Mouse (Mus musculus) intestine, embryonic 14.5 days (tissue): Measurements from ENCODE around the gene Aggf1. TPM values are rescaled to one million over a fixed set of nuclear protein-coding genes. Genes with fewer than 3 reads are reported as not detected.
"Not testable (repeated sequence)": the region's sequence is repeated elsewhere in the genome, so short reads cannot be mapped to it uniquely, and the experiment has no call there.

Source experiments
- ATAC-seq: fragments of 200-750 bp; cut with Nextera tagmentation; replicated peaks from 2 replicates; pipeline ENCODE4 v1.8.0; 2017; ENCODE audit warnings: low read depth, moderate number of reproducible peaks, moderate TSS enrichment, moderate library complexity; ENCODE audit not compliant: low FRiP score, low TSS enrichment
- DNase-seq: peaks from one replicate; pipeline ENCODE4 v3.0.0-alpha.2; 2018; ENCODE audit warnings: low spot score
- H3K27ac ChIP-seq: fragments of 300-500 bp; sonication (generic); 2 replicates; pipeline ENCODE4 v1.5.1; 2014; ENCODE audit warnings: low read depth, mild to moderate bottlenecking, control low read depth
- H3K27me3 ChIP-seq: fragments of 300-500 bp; sonication (generic); replicated peaks from 2 replicates; pipeline ENCODE4 v1.6.1; 2014; ENCODE audit warnings: low read length, control low read depth; ENCODE audit not compliant: control insufficient read depth, insufficient read depth
- H3K36me3 ChIP-seq: fragments of 300-500 bp; sonication (generic); 2 replicates; pipeline ENCODE4 v1.6.1; 2014; ENCODE audit warnings: low read length, control low read depth; ENCODE audit not compliant: control insufficient read depth, insufficient read depth
- H3K4me1 ChIP-seq: fragments of 300-500 bp; sonication (generic); replicated peaks from 2 replicates; pipeline ENCODE4 v1.6.1; 2014; ENCODE audit warnings: low read length, control low read depth, mixed read lengths; ENCODE audit not compliant: control insufficient read depth, insufficient read depth
- H3K4me2 ChIP-seq: fragments of 300-500 bp; sonication (generic); 2 replicates; pipeline ENCODE4 v1.6.1; 2014; ENCODE audit warnings: low read length
- H3K4me3 ChIP-seq: fragments of 300-500 bp; sonication (generic); 2 replicates; pipeline ENCODE4 v1.5.1; 2014; ENCODE audit warnings: low read depth, low read length, control low read depth, mixed read lengths
- H3K9ac ChIP-seq: fragments of 300-500 bp; sonication (generic); 2 replicates; pipeline ENCODE4 v1.6.1; 2014; ENCODE audit warnings: mild to moderate bottlenecking, low read length
- H3K9me3 ChIP-seq: fragments of 300-500 bp; sonication (generic); 2 replicates; pipeline ENCODE4 v1.6.1; 2016; ENCODE audit warnings: low read length, control low read depth; ENCODE audit not compliant: control insufficient read depth
- WGBS: fragments of 180-500 bp; shearing (Covaris S2); extraction: QIAGEN DNeasy Blood & Tissue Kit; methylation state at CpG from one replicate; pipeline ENCODE4 v1.1.7; 2014; 5-methylcytosine and 5-hydroxymethylcytosine counted together
- polyA plus RNA-seq: library from polyadenylated mRNA; unstranded; fragments of >200 nt; fragmentation: Nextera tagmentation; extraction: Ambion mirVana; gene quantifications from 2 replicates; pipeline ENCODE4 v1.2.1, GENCODE M21; 2014

The Aggf1 gene
- polyA plus RNA-seq, 1 experiment from 2014 or later, result 32.1 TPM

DNA sequence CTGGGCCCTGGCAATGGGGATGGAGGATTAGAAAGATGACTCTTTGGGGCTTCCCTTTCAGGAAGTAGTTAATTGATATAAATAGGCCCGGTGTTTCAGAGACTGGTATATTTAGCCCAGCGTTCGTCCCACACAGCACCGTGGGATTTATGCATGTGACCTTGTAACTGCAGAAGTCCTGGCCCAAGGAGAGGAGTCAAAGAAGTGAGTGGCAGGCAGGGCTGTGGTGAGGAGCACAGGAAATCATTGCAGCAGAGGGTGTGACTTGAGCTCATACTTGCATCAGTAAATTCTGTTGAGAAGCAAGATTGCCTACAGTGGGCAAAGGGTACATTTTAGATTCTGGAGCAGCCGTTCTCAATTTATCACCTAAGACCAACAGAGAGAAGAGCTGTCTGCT is 7.3 kb upstream of the Aggf1 start:
- Histone ChIP-seq H3K27me3 (no peaks in the 10 kb centered on the region), H3K9me3 (no peaks in the 10 kb centered on the region), H3K27ac (no peak overlapping the region), H3K4me3 (no peak overlapping the region), H3K36me3 (no peaks in the 10 kb centered on the region), H3K4me1 (no peaks in the 10 kb centered on the region), H3K4me2 (no peak overlapping the region), H3K9ac (no peak overlapping the region)
- ATAC-seq, result no peak
- 66% methylated on average over 5 of the region's 5 CpGs for WGBS
- no peak for DNase-seq

DNA sequence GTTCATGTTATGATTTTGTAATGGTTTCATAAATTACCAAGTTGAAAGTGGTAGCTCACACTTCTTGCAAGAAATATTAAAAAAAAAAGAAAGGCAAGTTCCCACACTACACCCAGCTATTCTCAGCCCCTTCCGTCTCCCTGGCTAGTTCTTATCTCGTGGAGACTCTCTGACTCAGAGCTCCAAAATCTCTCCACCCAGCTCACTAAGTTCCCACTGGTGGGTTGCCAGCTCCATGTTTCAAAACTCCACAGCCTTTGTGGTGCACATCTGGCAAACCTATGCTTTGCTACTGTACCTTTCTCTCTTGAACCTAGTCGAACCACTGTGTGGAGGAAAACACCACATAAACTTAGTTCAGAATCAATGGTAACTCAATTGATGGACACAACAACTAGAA is 3.5 kb upstream of the Aggf1 start:
- no peaks in the 10 kb centered on the region for H3K36me3 ChIP-seq
- peaks cover 6% of the 10 kb centered on the region for H3K4me1 ChIP-seq
- DNase-seq, result peak; percentile 21
- no peak for ATAC-seq
- WGBS, result 79% methylated on average over 3 of the region's 3 CpGs
- H3K9me3 ChIP-seq, result no peaks in the 10 kb centered on the region
- H3K27me3 ChIP-seq, result no peaks in the 10 kb centered on the region
- H3K4me2 ChIP-seq, result no peak overlapping the region
- H3K9ac ChIP-seq, result no peak overlapping the region
- no peak overlapping the region for H3K4me3 ChIP-seq
- H3K27ac ChIP-seq, result no peak overlapping the region

DNA sequence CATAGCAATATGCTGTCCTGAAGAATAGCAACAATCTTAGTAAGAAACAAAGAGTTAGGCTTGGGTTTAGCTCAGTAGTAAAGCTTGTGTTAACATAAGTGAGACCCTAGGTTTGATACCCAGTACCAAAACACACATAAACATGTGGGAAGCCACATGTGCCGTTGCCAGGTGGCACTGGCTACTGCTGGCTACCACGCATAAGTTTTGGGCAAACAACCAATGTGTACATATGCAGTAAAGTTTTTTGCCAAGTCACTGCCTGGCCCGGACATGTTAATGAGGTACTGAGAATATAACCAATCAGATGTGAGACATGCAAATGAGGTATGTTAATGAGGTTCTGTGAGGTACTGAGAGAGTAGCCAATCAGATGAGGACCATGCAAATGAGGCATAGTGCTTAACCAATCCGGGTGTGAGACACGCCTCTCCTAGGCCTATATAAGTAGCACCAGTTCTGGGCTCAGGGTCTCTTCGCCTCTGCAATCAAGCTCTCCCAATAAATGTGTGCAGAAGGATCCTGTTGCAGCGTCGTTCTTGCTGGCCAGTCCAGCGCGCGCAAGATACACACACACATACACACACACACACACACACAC is 1.6 kb upstream of the Aggf1 start:
- WGBS, result 96% methylated on average over 11 of the region's 11 CpGs
- H3K4me2 ChIP-seq, H3K4me3 ChIP-seq, H3K27ac ChIP-seq, H3K9ac ChIP-seq, DNase-seq, H3K9me3 ChIP-seq, H3K27me3 ChIP-seq, H3K36me3 ChIP-seq, ATAC-seq: not testable (repeated sequence)
- peaks cover 11% of the 10 kb centered on the region for H3K4me1 ChIP-seq

DNA sequence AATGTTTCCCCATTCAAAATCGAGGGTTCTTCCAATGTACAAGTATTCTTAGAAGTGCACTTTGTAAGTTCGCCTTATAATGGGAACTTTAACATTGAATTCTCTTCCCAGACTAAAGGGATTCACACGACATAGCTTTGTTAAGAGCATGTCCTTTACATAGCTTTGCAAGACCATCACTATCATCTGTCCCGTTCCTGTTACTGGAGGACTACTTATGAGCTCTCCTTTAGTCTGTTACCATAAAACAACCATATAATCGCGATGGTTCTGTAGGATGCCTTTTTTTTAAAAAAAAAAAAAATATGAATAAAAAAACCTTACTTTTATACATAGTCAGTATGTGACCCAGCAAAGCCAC is 382 bp upstream of the Aggf1 start:
- H3K27ac ChIP-seq, result peak overlapping the region; percentile 74
- peak overlapping the region; percentile 93 for H3K9ac ChIP-seq
- peak overlapping the region; percentile 98 for H3K4me3 ChIP-seq
- no peaks in the 10 kb centered on the region for H3K9me3 ChIP-seq
- 28% methylated on average over 6 of the region's 6 CpGs for WGBS
- H3K36me3 ChIP-seq, result peaks cover 9% of the 10 kb centered on the region
- H3K4me1 ChIP-seq, result peaks cover 11% of the 10 kb centered on the region
- DNase-seq (no peak), ATAC-seq (peak; percentile 34; the same call in 1 of the 2 replicates)
- H3K4me2 ChIP-seq, result peak overlapping the region; percentile 88
- no peaks in the 10 kb centered on the region for H3K27me3 ChIP-seq

DNA sequence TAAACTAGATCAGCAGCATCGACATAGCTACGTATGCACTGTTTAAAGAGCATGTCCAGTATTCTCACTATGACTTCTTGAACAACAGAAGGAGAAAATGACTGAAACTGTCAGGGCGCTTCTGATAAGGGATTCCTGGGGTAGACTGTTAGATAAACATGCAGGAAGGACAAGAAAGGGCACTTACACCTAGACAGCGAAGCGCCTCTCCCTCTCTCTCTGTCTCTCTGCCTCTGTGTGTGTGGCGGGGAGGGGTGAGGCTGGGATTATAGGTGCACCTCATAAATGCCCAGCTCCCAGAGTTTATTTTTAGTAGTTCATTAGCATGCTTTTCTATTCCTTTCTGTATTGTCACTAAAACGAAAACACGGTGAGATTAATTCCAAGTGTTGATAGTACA is 8.8 kb downstream of the Aggf1 start:
- WGBS, result 85% methylated on average over 8 of the region's 8 CpGs
- Histone ChIP-seq H3K9me3 (no peaks in the 10 kb centered on the region), H3K4me2 (no peak overlapping the region), H3K27me3 (no peaks in the 10 kb centered on the region), H3K9ac (no peak overlapping the region), H3K36me3 (peaks cover 88% of the 10 kb centered on the region), H3K4me3 (no peak overlapping the region), H3K27ac (no peak overlapping the region), H3K4me1 (no peaks in the 10 kb centered on the region)
- DNase-seq, result no peak
- no peak for ATAC-seq

DNA sequence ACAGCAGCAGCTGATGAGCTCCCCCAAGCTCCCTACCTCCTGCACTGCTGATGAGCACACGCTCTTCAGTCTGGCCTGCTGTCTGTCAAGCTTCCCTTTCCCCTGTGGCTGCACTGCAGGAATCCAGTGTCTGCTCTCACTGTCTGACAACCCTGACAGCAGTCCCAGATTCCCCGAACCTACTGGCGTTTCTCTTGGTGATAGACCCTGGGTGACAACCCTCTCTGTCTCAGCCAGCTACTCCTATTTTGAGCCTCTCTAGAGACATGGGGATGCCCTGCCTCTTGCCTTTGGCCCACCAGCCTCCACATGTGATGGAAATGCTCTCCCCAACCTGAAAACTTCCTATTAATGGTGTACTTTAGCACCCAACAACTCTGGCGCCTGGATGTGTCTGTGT is 11.7 kb downstream of the Aggf1 start:
- Histone ChIP-seq H3K4me3 (no peak overlapping the region), H3K9ac (no peak overlapping the region), H3K36me3 (peaks cover 86% of the 10 kb centered on the region), H3K27ac (no peak overlapping the region), H3K9me3 (no peaks in the 10 kb centered on the region), H3K4me2 (no peak overlapping the region), H3K4me1 (no peaks in the 10 kb centered on the region), H3K27me3 (no peaks in the 10 kb centered on the region)
- DNase-seq (no peak), ATAC-seq (no peak)
- 87% methylated on average over 4 of the region's 4 CpGs for WGBS

DNA sequence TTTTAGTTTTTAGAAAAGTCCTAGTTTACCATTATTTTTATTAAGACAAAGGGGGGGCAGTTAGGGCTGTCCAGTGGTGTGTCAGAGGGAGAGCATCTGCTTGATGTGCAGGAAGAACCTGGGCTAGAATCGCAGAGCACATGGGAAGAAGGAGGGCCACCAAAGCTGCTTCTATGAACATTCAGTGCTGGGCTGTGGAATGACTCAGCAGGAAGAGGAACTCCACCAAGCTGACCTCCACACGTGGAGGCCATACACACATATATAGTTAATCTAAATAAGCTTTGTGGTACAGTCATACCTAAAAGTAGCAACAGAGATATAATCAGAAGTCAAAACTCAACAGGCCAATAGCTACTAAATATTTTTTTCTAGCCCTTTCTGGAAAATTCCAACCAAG is 16.9 kb downstream of the Aggf1 start:
- peaks cover 97% of the 10 kb centered on the region for H3K36me3 ChIP-seq
- WGBS, result 91% methylated on average over 2 of the region's 2 CpGs

DNA sequence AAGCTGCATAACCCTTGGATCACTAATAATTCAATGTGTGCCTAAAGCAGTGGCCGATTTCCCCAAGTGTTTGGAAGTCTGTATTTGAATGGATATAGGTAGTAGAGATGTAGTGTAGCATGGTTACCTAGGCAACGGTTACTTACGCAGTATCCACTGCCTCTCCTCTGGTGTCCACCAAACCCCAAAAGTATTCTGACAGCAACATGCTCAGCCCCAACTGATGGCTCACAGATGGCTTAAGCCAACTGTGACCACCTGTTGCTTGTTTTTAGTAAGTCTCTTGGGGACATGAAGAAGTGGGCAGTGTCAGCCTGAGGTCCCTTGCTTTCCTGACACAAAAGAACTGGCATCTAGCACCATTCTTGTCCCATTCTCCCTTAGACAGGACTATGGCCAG is 26.7 kb downstream of the Aggf1 start:
- no peak overlapping the region for H3K9ac ChIP-seq
- DNase-seq, result no peak
- no peak overlapping the region for H3K27ac ChIP-seq
- H3K36me3 ChIP-seq, result peaks cover 43% of the 10 kb centered on the region
- no peaks in the 10 kb centered on the region for H3K27me3 ChIP-seq
- no peak overlapping the region for H3K4me2 ChIP-seq
- H3K9me3 ChIP-seq, result no peaks in the 10 kb centered on the region
- H3K4me3 ChIP-seq, result no peak overlapping the region
- no peak for ATAC-seq
- H3K4me1 ChIP-seq, result no peaks in the 10 kb centered on the region
- 92% methylated on average over 3 of the region's 3 CpGs for WGBS

More for the DNA sequence above, 16.9 kb downstream of the Aggf1 start:
- no peak for DNase-seq
- Histone ChIP-seq H3K27ac (no peak overlapping the region), H3K9ac (no peak overlapping the region), H3K4me3 (no peak overlapping the region), H3K4me2 (no peak overlapping the region), H3K4me1 (no peaks in the 10 kb centered on the region), H3K27me3 (no peaks in the 10 kb centered on the region), H3K9me3 (no peaks in the 10 kb centered on the region)
- ATAC-seq, result no peak

DNA sequence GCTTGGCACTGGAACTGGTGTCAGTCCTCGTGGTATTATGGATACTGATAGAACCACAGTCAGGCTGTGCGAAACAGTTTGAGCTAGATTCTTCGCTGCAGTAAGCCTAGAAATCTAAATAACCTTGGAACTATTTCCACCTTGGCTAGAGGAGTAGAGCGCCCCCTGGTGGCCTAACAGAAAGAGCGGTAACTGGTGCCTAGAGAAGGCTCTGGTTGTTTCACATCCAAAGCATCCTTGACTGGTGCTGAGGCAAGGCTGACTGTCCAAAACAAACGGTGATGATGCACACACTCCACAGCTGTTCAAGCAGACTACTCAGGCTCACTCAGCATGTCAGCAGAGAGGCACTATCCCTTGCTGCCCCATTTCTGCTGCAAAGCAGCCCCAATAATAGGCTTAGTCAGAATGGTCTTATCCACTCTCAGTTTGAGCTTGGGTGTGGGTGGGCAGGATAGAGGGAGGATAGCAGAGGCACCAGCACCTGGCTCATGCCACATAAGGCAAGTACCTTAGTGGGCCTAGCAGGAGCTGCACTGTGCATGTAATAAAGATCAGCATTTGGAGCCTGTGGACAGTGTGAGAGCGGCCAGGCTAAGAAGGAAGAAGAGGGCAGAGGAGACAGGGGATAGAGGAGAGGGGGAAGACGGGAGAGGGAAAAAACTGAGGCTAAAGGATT is 28.0 kb downstream of the Aggf1 start:
- ATAC-seq, result 0 out of 2 replicates have a peak, but pooled peaks have one; percentile 30
- WGBS, result 29% methylated on average over 8 of the region's 8 CpGs
- H3K36me3 ChIP-seq, result peaks cover 32% of the 10 kb centered on the region

More for the DNA sequence above, 28.0 kb downstream of the Aggf1 start:
- no peaks in the 10 kb centered on the region for H3K27me3 ChIP-seq
- H3K27ac ChIP-seq, result no peak overlapping the region
- no peak overlapping the region for H3K9ac ChIP-seq
- H3K4me2 ChIP-seq, result no peak overlapping the region
- no peaks in the 10 kb centered on the region for H3K4me1 ChIP-seq
- H3K9me3 ChIP-seq, result no peaks in the 10 kb centered on the region
- H3K4me3 ChIP-seq, result no peak overlapping the region
- DNase-seq, result peak; percentile 90
